Mouse (Mus musculus) right cerebral cortex, postnatal 36 days (tissue): ENCODE measurements at regions not wholly inside any gene's neighbourhood (a gene's known extent, or its start where the extent isn't known, plus 50 kb on each side); places are given as distances from the start of the nearest gene placed in this dataset.

Experiments used
- DNase-seq, 2 experiments: peaks; one replicate each; pipeline ENCODE4 v3.0.0; 2022; ENCODE audit warnings: low spot score in 2 of 2, mixed read lengths in 1 of 2

DNA sequence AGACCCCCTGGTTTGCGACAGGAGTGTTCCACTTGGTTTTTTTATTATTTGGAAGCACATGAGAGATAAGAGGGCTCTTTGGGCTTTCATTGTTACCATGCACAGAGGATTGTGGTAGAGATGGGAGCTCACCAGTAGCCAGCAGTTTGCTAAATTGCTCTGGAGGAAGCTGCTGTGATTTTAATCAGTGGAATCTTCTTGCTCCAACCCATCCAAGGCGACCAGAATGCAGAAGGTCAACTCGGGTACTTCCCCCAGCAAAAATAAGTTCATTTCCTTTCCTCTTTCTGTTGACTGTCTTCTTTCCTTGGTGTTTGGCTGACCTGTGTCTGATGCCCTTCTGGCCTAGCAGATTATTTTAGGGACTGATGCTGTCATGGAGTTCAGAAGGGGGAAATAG, 184.9 kb downstream of the Foxo1 start:
- DNase-seq, result no peak

DNA sequence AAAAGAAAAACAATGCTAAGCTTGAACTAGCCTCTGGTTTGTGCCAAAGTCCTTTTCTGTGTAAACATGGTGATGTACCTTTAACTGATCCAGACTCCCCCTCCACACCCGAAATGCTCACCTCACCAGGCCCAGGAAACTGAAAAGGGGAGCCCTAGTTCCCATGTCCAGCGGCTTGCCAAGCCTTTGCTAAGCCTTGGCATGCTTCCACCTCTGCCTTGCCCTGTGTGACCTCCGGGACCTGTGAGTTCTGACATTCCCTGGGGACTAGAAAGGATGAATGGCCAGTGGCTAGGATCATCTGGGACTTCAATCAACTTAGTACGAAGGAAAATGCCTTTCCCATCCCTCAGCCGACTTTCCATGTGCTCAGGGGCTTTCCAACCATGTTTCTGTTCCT, 184.2 kb downstream of the Foxo1 start:
- DNase-seq, result no peak

DNA sequence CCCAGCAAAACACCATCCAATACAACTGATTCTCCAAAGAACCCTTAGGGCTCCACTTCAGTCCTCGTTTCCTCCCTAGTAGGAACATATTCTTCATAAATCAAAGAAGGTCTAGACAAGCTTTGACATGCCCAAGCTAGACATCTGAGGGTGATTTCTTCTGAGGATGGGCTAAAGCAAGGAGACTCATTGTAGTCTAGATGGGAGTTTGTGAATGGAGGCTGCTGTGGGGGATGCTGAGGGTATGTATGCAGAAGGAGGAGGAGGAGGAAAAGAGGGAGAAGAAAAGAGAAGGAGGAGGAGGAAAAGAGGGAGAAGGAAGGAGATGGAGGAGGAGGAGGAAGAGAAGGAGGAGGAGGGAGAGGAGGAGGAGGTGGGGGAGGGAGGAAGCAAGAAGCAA, 178.9 kb downstream of the Foxo1 start:
- no peak for DNase-seq

DNA sequence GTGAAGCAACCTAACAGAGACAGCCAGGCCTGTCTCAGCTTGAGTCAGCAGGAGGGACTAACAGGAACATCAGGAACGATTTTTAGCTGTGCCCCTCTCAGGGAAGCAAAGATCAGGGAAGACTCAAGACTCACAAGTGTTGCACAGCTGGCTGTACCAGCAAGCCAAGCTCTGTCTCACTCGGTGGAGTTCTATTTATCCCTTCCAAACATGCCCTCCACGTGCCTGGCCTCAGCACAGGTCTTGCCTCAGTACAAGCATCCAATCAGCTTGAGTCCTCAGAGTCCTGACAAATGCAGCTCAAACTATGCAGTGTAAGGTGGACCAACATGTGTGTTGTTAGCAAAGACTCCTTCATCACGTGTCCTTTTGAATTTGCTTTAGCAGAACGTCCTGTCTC, 178.4 kb downstream of the Foxo1 start:
- no peak for DNase-seq

DNA sequence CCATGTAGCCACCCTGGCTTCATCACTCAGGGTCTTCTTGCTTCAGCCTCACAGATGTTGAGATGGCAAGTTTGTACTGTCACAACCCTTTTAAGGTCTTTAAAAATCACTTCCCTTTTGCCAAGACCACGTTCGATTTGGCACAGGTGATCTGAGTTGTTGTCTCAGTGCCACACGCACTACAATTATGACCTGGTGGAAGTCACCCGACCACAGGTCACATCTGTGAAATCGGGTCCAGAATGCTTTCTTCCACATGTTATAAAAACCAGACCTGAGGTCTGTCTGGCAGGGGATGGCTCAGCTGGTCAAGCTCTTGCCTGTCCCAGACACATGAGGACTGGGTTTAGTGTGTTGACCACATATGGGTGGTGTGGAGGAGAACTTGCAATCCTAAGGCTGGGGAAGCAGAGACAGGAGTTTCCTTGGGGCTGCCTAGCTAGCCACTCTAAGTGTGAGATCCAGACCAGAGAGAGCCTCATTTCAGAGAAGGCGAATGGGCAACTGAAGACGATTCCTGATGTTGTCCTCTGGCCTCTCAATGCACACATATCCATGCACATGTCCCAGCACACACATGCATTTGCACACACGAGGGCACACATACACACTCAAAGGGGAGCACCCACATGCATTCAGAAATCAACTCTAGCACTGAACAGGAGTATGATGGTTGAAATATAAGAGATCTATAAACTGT, 176.4 kb downstream of the Foxo1 start:
- no peak for DNase-seq

DNA sequence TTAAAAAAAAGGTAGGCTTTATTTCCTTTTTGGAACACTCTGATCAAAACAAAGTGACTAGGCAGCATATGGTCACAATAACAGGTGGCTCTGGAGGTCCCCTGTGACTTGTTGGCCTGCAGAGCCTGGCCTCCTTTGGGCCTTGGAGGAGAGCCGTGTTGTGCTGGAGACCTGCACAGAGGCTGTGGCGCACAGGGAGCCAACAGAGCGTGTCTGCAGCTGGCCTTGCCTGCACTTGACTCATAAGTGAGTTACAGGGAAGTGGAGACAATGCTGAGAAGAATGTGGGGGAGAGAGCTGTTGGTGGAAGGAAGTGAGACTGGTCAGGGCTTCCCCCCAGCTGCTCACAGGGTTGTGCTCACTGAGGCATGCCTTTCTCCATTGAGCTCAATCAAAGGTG, 175.7 kb downstream of the Foxo1 start:
- no peak for DNase-seq

DNA sequence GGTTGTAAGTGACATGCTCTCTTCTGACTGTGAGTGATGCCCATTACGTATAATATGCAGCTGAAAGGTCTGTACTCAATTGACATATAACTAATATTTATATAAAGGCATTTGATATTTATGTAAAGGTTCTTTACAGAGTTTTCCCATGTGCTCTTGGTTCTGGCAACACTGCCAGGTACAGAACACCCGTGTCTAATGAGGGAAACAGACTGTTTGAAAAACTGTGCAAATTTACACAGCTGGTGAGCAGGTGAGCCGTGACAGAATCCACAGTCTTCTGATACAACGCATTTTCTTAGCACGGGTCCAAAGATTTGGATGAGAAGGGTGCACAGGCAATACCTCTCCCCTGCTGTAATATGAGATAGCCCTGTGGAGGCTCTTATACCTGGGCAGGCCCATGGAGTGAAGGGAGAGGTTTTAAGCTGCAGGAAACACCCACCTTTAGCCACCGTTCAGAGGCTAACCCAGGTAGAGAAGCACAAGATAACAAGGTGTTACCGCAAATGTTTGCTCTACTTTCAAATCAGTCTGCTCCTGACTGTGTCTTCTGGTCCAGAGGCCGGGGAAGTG, 161.0 kb downstream of the Foxo1 start:
- no peak for DNase-seq

DNA sequence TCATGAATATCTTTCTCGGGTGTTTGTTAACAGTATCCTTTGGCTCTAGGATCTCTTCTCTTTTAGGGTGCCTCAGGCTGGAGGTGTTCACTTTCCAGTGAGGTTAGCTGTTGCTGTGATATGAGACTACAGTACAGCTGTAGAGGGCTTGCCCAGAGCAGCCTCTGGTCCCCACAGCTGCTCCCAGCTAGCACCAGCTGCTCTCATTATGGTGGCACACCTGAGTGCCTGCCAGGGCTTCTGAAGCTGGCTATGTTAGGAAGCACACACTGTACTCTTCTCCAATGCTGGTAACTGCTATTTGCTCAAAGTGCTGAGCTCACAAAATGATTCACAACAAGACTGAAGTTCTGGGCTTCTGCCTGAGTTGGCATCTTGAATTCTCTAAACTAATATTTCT, 154.7 kb downstream of the Foxo1 start:
- DNase-seq, result no peak

DNA sequence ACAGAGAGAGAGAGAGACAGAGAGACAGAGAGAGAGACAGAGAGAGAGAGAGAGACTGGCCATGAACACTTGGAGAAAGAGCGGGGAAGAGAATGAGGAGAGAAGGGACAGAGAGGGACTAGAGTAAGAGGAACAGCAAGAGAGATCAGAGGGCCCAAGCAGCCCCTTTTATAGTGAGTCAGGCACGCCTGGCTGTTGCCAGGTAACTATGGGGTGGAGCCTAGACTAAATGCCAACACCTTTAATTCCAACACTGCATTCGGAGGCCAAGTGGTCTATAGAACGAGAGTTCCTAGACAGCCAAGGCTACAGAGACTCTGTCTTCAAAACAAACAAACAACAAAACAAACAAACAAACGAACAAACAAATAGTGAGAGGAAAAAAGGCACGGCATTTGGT, 148.1 kb downstream of the Foxo1 start:
- no peak for DNase-seq

DNA sequence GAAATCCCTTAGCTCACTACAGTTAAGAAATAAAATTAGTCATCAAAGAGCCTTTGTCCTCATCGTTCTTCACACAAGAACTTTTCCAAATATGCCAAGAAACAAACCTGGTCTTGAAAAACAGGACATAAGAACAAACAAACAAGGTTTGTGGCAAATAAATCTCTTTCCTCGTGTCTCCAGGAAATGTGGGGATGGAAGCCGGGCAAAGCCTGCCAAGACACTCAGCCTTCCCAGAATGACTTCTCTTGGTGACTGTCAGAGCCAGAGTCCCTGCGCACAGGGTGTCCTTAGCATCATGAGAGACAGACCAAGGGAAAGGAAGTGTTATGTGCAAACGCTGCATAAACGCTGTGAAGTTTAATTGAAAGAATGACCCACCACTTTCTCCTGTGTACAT, 147.2 kb downstream of the Foxo1 start:
- no peak for DNase-seq

DNA sequence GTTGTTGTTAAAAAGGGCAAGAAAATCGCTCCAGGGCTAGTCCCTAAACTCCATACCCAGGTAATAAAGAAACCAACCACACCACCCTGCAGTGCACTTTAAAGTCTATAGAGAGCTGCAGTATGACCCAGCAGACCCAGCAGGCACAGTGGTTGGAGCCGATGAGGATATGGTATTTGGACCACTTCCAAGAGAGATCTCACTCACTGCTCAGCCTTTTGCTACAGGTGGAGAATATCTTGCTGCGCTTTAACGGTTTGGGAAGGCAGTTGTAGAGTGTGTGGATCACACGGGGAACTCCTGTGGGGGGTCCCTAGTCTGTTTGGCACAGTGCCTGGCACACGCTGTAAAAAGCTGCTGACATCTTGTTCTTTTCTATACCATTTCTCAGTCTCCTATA, 145.9 kb downstream of the Foxo1 start:
- no peak for DNase-seq

DNA sequence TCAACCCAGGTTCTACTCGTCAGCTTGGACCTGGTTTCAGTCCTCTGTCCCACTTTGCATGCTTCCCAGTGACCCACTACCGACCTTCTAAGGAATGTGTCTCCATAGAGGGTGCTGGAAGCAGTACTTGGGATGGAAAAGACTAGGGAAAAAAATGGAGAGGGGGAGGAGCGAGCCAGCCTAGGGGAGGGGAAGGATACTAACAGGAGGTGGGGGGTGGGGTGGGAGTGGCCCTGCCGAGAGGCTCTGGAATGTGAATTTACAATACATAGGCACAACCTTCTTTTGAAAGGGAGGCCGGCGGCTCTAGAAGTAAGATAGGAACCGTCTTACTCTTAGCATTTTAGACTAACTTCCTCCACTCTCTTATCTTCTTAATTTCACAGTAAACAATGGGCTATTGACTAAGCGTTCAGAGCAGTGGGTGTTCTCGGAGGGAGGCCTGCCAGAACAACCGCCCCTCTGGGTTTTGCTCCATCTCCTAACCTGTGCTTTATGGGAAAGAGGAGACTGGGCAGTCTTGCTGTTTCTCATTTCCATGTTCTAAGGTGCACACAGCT, 145.1 kb downstream of the Foxo1 start:
- no peak for DNase-seq

DNA sequence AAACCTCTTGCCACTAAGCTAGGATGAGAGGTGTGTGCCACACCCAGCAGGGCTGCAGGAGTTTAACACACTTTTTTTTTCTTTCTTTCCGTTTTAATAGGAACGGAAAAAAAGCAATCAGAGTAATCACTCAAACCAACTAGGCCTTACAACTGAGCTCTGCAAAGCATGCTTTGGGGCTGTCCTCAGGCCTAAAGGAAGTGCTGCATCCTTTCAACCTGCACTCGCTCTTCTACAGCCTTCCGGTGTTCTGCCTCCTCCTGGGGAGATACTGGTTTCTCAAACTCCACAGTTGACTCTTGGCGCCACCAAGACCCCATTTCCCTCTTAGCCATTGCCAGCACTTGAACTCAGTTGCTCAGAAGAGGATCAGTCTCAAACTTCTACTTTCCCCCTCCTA, 143.2 kb downstream of the Foxo1 start:
- no peak for DNase-seq

DNA sequence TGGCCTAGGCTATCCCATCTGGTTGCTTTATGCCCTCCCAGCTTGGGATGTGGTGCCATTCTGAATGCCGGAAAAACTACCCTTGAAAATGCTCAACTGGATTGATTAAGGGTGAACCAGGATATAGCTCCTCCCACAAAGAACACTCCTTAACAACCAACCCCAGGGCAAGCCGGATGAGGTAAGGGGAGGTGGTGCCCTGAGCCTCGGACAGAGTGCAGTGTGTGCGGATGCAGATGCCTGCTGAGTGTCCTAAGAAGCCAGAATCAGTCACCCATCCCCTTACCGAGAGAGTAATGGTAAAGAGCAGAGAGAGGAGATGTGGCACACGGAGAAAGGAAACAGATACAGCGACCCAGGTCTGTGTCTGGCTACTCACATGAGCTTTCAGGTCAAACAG, 141.3 kb downstream of the Foxo1 start:
- DNase-seq, result no peak

DNA sequence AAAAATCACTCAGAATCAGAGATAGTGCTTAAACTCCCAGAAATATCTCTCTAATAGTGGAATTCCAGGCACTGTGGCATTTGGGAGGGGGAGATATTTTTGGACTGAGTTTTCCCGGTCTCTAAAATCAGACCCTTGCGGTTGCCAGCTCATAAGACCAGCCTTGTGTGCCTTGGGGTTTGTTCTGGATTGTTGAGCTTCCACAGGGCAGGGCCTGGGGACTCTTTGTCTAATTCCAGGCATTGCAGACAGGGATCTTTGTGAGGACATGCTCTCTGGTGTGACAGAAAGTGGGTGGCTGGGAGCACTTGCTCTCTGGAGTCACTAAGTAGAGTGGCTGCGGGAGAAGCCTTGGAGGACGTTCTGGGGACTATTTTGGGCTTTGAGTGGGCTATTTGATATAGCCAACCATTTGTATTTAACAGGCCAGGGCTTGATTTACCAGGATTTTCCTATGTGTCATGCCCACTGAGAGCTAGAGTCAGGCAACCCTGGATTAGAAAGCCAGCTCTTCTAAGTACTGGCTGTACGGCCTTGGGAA, 138.7 kb downstream of the Foxo1 start:
- no peak for DNase-seq

DNA sequence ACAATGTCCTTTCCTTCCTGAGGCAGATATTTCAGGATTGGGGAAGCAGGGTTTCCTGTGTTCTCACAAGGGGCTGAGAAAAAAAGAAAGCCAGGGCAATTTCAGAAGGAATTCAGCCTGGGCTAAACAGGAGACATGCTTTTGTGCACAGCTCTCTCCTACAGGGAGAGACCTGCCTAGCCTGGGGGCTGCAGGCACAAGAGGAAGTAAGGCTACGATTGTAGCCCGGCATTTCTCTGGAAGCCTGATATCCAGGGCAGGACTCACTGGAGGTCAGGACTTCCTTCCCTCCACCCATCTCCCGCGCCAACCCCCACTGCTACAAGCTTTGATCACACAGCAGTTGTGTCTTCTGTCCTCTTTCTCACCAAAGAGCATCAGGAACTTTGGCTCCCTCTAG, 136.5 kb downstream of the Foxo1 start:
- DNase-seq, result no peak

DNA sequence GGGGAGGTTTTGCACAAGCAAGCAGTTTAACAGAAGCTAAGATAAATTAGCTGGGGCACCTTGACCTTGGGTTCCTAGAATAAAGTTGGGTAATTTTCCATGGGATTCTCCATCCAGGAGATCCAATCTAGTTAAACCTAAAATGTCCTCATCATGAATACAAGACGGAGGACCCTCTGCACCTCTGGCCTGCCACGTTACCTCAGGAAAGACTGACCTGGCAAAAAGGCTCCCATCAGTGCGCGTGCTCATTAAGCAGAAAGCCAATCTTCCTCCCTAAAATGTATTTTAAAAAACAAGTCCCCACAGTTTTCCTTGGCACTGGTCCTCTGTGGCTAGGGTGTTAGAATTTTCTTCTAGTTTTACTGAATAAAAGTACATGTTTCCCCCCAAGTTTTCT, 134.9 kb downstream of the Foxo1 start:
- DNase-seq, result no peak
